In genomic region chr10:105531080-105531894, GRCm38 (mm10) we compare ENCODE assay signal across 15 mouse cellular contexts. TPM values are rescaled to one million over a fixed set of nuclear protein-coding genes. Genes with fewer than 3 reads are reported as not detected.
DNase-seq lines count a peak whose midpoint lies in the region; ATAC-seq and TF ChIP-seq lines count a peak whose summit lies in the region.
"Had no signal": no experiment of that assay in that cellular context is flagged by ENCODE, and none has a peak within 500 bp of the region (broad histone marks: within the 10 kb centered on the region; RNA-seq: fewer than 3 reads in every experiment).

No protein-coding gene starts in this region.

- no peak overlapping the region for H3K4me3 ChIP-seq in liver, postnatal 0 days (ENCODE audit: low read depth, low read length)
- H3K4me3 ChIP-seq in liver, embryonic 11.5 days (ENCODE audit: low read depth, low read length): no peak overlapping the region
- H3K4me3 ChIP-seq in forebrain, embryonic 14.5 days (ENCODE audit: low read depth, low read length): no peak overlapping the region
- no peak overlapping the region for H3K4me3 ChIP-seq in intestine, embryonic 15.5 days (replicated peaks)
- no peak overlapping the region for H3K4me3 ChIP-seq in stomach, embryonic 15.5 days (replicated peaks)
- H3K4me3 ChIP-seq: embryonic facial prominence, embryonic 13.5 days; heart, embryonic 13.5 days; hindbrain, embryonic 10.5 days had no signal

- TF ChIP-seq EP300 in liver, postnatal 0 days (IDR thresholded peaks at IDR 0.05; ENCODE audit: low read depth): no peak

- no peak overlapping the region for H3K27ac ChIP-seq in liver, postnatal 0 days (ENCODE audit: low read depth)
- no peak overlapping the region for H3K27ac ChIP-seq in liver, embryonic 11.5 days (ENCODE audit: low read depth, low read length)
- H3K27ac ChIP-seq in forebrain, embryonic 14.5 days (ENCODE audit: low read depth, low read length): no peak overlapping the region
- no peak overlapping the region for H3K27ac ChIP-seq in intestine, embryonic 15.5 days
- H3K27ac ChIP-seq in stomach, embryonic 15.5 days: peak overlapping the region; percentile 65; the same call in 1 of the 2 replicates
- H3K27ac ChIP-seq: embryonic facial prominence, embryonic 13.5 days; heart, embryonic 13.5 days; hindbrain, embryonic 10.5 days had no signal

- DNase-seq in liver, postnatal 0 days: no peak
- no peak for DNase-seq in liver, embryonic 11.5 days (ENCODE audit: low spot score)
- peak; percentile 75 for DNase-seq in forebrain, embryonic 14.5 days (ENCODE audit: low spot score)
- DNase-seq in kidney, postnatal 25 days: no peak
- no peak for DNase-seq in gastrocnemius, postnatal 25 days
- DNase-seq: cerebellum, adult 9-11 months; kidney, adult 18-20 months; kidney, postnatal 14 days; lung, postnatal 14 days had no signal

- H3K9me3 ChIP-seq in liver, postnatal 0 days (ENCODE audit: low read length): no peaks in the 10 kb centered on the region
- no peaks in the 10 kb centered on the region for H3K9me3 ChIP-seq in liver, embryonic 11.5 days (ENCODE audit: control insufficient read depth, low read length)
- no peaks in the 10 kb centered on the region for H3K9me3 ChIP-seq in forebrain, embryonic 14.5 days (replicated peaks; ENCODE audit: control insufficient read depth, low read length)
- H3K9me3 ChIP-seq in intestine, embryonic 15.5 days: no peaks in the 10 kb centered on the region
- H3K9me3 ChIP-seq in stomach, embryonic 15.5 days: no peaks in the 10 kb centered on the region
- H3K9me3 ChIP-seq: embryonic facial prominence, embryonic 13.5 days; heart, embryonic 13.5 days; hindbrain, embryonic 10.5 days had no signal

- peaks cover 8% of the 10 kb centered on the region for H3K4me1 ChIP-seq in liver, postnatal 0 days (ENCODE audit: insufficient read depth)
- no peaks in the 10 kb centered on the region for H3K4me1 ChIP-seq in liver, embryonic 11.5 days (replicated peaks; ENCODE audit: control insufficient read depth, insufficient read depth, low read length)
- H3K4me1 ChIP-seq in forebrain, embryonic 14.5 days (ENCODE audit: control insufficient read depth, insufficient read depth, low read length): peaks cover 15% of the 10 kb centered on the region
- H3K4me1 ChIP-seq in intestine, embryonic 15.5 days (replicated peaks): 0 out of 2 replicates have a peak, but pooled peaks cover 3% of the 10 kb centered on the region
- H3K4me1 ChIP-seq in stomach, embryonic 15.5 days: no peaks in the 10 kb centered on the region

- no peaks in the 10 kb centered on the region for H3K27me3 ChIP-seq in liver, postnatal 0 days (ENCODE audit: insufficient read depth, low read length)
- no peaks in the 10 kb centered on the region for H3K27me3 ChIP-seq in liver, embryonic 11.5 days (replicated peaks; ENCODE audit: control insufficient read depth, insufficient read depth, low read length)
- no peaks in the 10 kb centered on the region for H3K27me3 ChIP-seq in forebrain, embryonic 14.5 days (replicated peaks; ENCODE audit: control insufficient read depth, insufficient read depth, low read length)
- H3K27me3 ChIP-seq in intestine, embryonic 15.5 days (replicated peaks): no peaks in the 10 kb centered on the region
- H3K27me3 ChIP-seq in stomach, embryonic 15.5 days (replicated peaks): no peaks in the 10 kb centered on the region
- H3K27me3 ChIP-seq: embryonic facial prominence, embryonic 13.5 days; heart, embryonic 13.5 days; Patski had no signal

- no peak overlapping the region for H3K9ac ChIP-seq in liver, postnatal 0 days (replicated peaks)
- no peak overlapping the region for H3K9ac ChIP-seq in liver, embryonic 11.5 days (ENCODE audit: low read depth, low read length)
- H3K9ac ChIP-seq in forebrain, embryonic 14.5 days (ENCODE audit: low read length): no peak overlapping the region
- H3K9ac ChIP-seq in intestine, embryonic 15.5 days: no peak overlapping the region
- H3K9ac ChIP-seq in stomach, embryonic 15.5 days: no peak overlapping the region
- H3K9ac ChIP-seq: embryonic facial prominence, embryonic 13.5 days; heart, embryonic 13.5 days had no signal

- 55% methylated on average over 9 of the region's 9 CpGs for WGBS in liver, postnatal 0 days (ENCODE audit: insufficient replicate concordance)
- 66% methylated on average over 9 of the region's 9 CpGs for WGBS in liver, embryonic 11.5 days
- WGBS in forebrain, embryonic 14.5 days: 40% methylated on average over 9 of the region's 9 CpGs
- 65% methylated on average over 9 of the region's 9 CpGs for WGBS in intestine, embryonic 15.5 days
- WGBS in stomach, embryonic 15.5 days: 66% methylated on average over 9 of the region's 9 CpGs

- ATAC-seq in liver, postnatal 0 days: no peak
- no peak for ATAC-seq in liver, embryonic 11.5 days (replicated peaks; ENCODE audit: low FRiP score)
- peak; percentile 80 for ATAC-seq in forebrain, embryonic 14.5 days
- peak; percentile 91 for ATAC-seq in intestine, embryonic 15.5 days
- peak; percentile 77 for ATAC-seq in stomach, embryonic 15.5 days (ENCODE audit: insufficient read depth, low FRiP score, low read depth)
- ATAC-seq: Patski had no signal

- no peaks in the 10 kb centered on the region for H3K36me3 ChIP-seq in liver, postnatal 0 days (replicated peaks; ENCODE audit: insufficient read depth, low read length)
- no peaks in the 10 kb centered on the region for H3K36me3 ChIP-seq in liver, embryonic 11.5 days (ENCODE audit: control insufficient read depth, insufficient read depth, low read length)
- no peaks in the 10 kb centered on the region for H3K36me3 ChIP-seq in forebrain, embryonic 14.5 days (ENCODE audit: control insufficient read depth, insufficient read depth, low read length)
- H3K36me3 ChIP-seq in intestine, embryonic 15.5 days: no peaks in the 10 kb centered on the region
- H3K36me3 ChIP-seq in stomach, embryonic 15.5 days: no peaks in the 10 kb centered on the region
- H3K36me3 ChIP-seq: embryonic facial prominence, embryonic 13.5 days; heart, embryonic 13.5 days; hindbrain, embryonic 10.5 days had no signal

- TF ChIP-seq CTCF in liver, postnatal 0 days (IDR thresholded peaks at IDR 0.05; ENCODE audit: low read depth): no peak

- peak overlapping the region; percentile 38; the same call in 1 of the 2 replicates for H3K4me2 ChIP-seq in liver, postnatal 0 days (ENCODE audit: low read depth, low read length)
- H3K4me2 ChIP-seq in liver, embryonic 11.5 days: no peak overlapping the region
- H3K4me2 ChIP-seq in forebrain, embryonic 14.5 days (ENCODE audit: low read length): no peak overlapping the region
- H3K4me2 ChIP-seq in intestine, embryonic 15.5 days (replicated peaks): peak overlapping the region; percentile 38; the same call in 1 of the 2 replicates
- no peak overlapping the region for H3K4me2 ChIP-seq in stomach, embryonic 15.5 days
- H3K4me2 ChIP-seq: embryonic facial prominence, embryonic 13.5 days; heart, embryonic 13.5 days had no signal

RNA-seq across cellular contexts. Expression of gene Tmtc2, which starts 43.0 kb away (rescaled TPM):
- 1.3 and 1.6 TPM in 2 replicates for polyA plus RNA-seq in liver, postnatal 0 days (2015; fragmentation: Nextera tagmentation; extraction: Ambion mirVana)
- 2.8 and 3.5 TPM in 2 replicates for polyA plus RNA-seq in liver, embryonic 11.5 days (2014; fragmentation: Nextera tagmentation; extraction: Ambion mirVana)
- 4.6 and 5.5 TPM in 2 replicates for polyA plus RNA-seq in forebrain, embryonic 14.5 days (2014; fragmentation: Nextera tagmentation; extraction: Ambion mirVana)
- polyA plus RNA-seq in intestine, embryonic 15.5 days (2015; fragmentation: Nextera tagmentation; extraction: Ambion mirVana): 8.7 and 9.1 TPM in 2 replicates
- 12.2 and 14.1 TPM in 2 replicates for polyA plus RNA-seq in stomach, embryonic 15.5 days (2015; fragmentation: Nextera tagmentation; extraction: Ambion mirVana)
- total RNA-seq in gastrocnemius, postnatal 25 days (2021): 1 to 10 TPM; 1.2 to 1.3 TPM

Comparison
In these comparisons a context has a peak if more than half of its experiments do, and no peak if none do; other contexts are left out.
1. H3K4me2 ChIP-seq: peak in liver, postnatal 0 days (single experiment) and intestine, embryonic 15.5 days (single experiment); none in liver, embryonic 11.5 days (single experiment), forebrain, embryonic 14.5 days (single experiment) and stomach, embryonic 15.5 days (single experiment).
2. ATAC-seq: peak in forebrain, embryonic 14.5 days (single experiment), intestine, embryonic 15.5 days (single experiment) and stomach, embryonic 15.5 days (single experiment); none in liver, postnatal 0 days (single experiment) and liver, embryonic 11.5 days (single experiment).